Mouse (Mus musculus) spleen, postnatal 36 days (tissue): ENCODE results near the gene Gm20388.

Experiments
- DNase-seq, 2 experiments: peaks; one replicate each; pipeline ENCODE4 v3.0.0; 2022; ENCODE audit warnings: low spot score in 2 of 2, mixed read lengths in 1 of 2

Gene Gm20388

GRCm38 (mm10) chr8:119915298-119915697, 4.7 kb downstream of the Gm20388 start:
- no peak for DNase-seq

DNA sequence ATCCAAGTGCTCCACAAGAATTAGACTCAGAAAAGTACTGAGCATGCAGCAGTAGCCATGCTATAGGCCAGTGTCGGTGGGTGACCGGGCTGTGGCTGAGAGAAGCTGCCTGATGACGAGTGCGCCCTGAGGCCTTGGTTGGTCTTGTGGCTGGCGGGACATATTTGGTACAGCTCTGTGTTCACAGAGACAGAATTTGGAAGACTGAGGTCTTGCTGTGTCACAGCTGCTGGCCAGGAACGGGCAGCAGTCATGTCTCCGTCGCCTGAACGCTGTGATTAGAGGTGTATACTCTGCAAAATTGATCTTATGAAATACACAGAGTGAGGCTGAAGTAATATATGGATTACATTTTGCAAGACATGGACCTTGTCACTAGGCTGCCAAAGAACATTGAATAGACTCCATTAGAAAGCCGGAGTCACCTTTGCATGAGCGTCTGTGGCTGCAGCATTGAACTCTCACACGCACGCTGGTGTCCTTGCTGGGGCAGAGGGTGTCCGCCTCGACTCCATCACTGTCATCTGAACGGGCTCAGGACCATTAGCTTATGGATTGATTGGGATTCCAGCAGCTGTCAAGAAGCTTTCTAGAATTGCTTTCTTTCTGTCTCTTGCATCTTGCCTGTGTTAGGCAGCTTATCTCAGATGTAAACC, 5.7 kb downstream of the Gm20388 start:
- DNase-seq: no peak

- DNase-seq: no peak
Measured at GRCm38 (mm10) chr8:119917415-119917814, 6.8 kb downstream of the Gm20388 start.

- peak; percentile 42 to 61 for DNase-seq
Measured at GRCm38 (mm10) chr8:119918155-119918567, 7.5 kb downstream of the Gm20388 start.

GRCm38 (mm10) chr8:119923259-119923658, 12.6 kb downstream of the Gm20388 start:
- DNase-seq: no peak

DNA sequence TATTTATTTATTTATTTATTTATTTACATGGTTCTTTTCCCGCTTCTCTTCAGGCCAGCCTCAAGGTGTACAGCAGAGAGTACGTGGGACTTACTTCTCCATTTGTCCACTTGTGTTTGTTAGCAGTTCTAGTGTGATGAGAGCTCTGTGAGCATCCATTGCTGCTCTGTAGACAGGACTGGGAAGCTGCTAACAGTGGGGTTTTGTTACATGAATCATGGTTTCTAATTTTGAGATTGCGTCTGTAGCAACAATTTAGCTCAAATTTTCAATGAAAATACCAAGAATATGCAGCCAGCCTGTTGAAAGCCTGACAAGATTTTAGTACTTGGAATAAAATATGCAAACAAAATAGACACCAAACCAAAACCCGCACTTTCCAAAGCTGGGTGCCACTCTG, 14.8 kb downstream of the Gm20388 start:
- no peak for DNase-seq

- DNase-seq: peak; percentile 62 to 68
Measured at GRCm38 (mm10) chr8:119926474-119926873, 15.8 kb downstream of the Gm20388 start.

DNA sequence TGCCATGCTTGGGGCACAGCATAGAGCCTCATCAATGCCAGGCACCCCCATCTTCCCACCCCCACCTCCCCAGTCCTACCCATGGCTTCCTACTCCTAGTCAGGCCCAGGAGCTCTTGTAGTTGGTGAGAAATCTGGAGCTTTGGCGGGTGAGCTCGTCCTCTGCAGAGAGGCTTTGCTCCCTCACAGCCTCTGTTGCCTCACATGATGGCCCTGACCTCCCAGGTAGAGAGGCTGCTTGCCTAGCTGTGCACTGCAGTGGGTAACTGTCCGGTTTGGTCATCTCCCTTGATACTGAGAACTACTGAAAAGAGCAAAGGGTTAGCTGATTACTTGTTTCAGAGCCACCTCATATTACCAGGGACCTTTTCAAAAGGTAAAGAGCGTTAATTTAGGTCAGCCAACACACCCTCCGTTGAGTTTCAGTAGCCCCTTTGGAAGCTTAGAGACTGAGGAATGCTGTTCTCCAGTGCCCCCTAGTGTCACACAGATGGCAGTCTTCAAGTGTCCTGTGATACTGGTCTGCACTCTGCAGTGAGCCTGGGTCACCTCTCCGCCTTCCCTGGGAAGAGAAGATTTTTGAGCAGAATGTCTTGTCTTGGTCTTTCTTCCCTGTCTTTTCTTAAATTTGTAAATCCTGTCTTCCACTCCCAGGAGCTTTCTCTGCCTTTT, 16.9 kb downstream of the Gm20388 start:
- DNase-seq: peak; percentile 17 to 37

DNA sequence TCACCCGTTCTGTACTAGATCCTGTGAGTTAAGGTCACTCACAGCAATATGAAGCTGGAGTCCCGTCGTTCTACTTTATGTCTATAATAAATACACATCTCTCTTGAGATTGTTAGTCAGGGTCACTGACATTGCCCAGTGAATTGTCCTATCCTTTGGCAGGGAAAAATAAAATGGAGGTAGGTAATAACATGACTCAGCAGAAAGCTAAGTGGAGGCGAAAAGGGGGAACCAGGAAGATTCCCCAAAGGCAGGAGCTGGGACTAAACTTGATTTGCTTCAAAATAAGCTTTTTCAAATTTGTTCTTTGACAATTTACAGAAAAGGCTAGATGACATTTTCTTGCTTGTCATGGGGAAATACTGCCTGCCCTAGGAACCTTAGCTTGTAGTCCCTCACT, 20.7 kb downstream of the Gm20388 start:
- no peak for DNase-seq

GRCm38 (mm10) chr8:119933681-119934080, 23.0 kb downstream of the Gm20388 start:
- no peak for DNase-seq

DNA sequence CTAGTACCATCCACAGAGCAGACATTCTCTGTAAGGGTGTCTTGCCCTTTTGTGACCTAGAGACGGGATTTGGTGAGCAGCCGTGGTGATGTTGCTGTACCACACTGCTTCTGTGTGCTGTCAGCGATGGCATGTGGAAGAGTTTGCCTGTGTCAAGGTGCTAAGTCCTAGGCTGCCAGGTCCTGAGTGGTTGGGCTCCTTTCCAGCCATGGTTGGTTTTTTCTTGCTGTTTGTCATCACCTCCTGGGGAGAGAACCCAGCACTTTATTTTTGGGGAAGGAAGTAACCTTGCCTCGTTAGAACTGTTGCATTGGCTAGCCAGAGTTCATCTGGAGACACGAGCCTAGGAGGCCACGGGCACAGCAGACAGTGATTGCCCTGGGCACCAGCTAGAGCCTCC, 24.9 kb downstream of the Gm20388 start:
- DNase-seq: no peak

- no peak for DNase-seq
Measured at GRCm38 (mm10) chr8:119938481-119938880, 27.8 kb downstream of the Gm20388 start.

GRCm38 (mm10) chr8:119939336-119939735, 28.7 kb downstream of the Gm20388 start:
- no peak for DNase-seq

GRCm38 (mm10) chr8:119941471-119941870, 30.8 kb downstream of the Gm20388 start:
- no peak for DNase-seq

- no peak for DNase-seq
Measured at GRCm38 (mm10) chr8:119943616-119944015, 33.0 kb downstream of the Gm20388 start.

DNA sequence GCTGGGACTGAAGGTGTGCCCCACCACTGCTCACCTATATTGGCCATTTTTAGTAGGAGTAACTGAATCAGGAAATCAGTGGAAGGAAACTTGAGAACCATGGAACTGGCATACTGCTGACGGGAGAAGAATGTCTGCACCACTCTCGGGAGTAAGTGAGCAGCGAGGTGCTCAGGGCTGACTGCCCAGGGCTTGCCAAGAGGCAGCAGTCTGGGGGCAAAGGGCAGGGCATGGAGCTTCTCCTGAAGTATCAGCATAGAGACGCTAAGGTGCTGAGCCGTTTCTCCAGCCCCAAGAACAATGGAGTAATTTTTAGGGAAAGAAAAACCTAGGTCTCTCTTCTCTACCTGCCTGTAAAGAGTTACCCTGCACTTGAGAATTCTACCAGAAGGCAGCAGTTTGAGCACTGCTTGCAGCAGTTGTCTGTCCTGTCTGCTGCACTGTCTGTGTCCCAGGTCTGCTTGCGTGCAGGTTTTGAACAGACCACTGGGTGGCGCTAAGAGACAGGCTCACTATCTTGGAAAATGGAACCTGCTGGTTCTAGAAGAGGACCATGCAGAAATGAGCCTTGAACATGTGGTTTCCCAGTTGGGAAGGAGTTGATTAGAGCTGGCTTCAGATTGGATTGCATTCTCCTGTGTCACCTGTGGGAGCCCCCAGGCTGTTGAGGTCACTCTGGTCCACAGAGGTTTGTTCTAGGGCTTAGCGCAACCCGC, 33.6 kb downstream of the Gm20388 start:
- peak; percentile 32 to 43 for DNase-seq

- no peak for DNase-seq
Measured at GRCm38 (mm10) chr8:119946326-119946865, 35.8 kb downstream of the Gm20388 start.

- peak; percentile 6 to 11 for DNase-seq
Measured at GRCm38 (mm10) chr8:119947653-119948052, 37.0 kb downstream of the Gm20388 start.

- no peak for DNase-seq
Measured at GRCm38 (mm10) chr8:119948340-119948739, 37.7 kb downstream of the Gm20388 start.

GRCm38 (mm10) chr8:119952282-119952681, 41.6 kb downstream of the Gm20388 start:
- no peak for DNase-seq

- no peak for DNase-seq
Measured at GRCm38 (mm10) chr8:119952747-119953146, 42.1 kb downstream of the Gm20388 start.

DNA sequence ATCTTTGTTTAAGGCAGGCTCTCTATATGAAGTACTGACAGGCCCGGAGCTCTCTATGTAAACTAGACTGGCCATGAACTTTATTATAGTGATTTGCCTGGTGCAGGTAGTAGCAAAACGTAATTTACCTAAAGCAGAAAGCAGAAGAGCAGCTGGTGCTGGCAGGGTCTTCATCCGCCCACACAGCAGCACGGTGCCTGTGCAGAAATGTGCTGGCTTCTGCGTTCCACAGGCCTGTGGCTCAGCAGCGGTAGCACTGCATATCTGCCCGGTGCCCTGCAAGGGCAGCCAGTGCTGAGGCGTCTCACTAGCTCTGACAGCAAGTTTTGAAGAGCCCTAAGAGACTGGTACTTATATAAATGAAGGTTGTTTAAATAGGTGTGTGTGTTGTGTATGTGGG, 44.7 kb downstream of the Gm20388 start:
- no peak for DNase-seq

- no peak for DNase-seq
Measured at GRCm38 (mm10) chr8:119958076-119958475, 47.4 kb downstream of the Gm20388 start.
